Mouse (Mus musculus) lung, postnatal 36 days (tissue): ENCODE measurements around the gene Scgb1b30.
"Not testable (repeated sequence)": the region's sequence is repeated elsewhere in the genome, so short reads cannot be mapped to it uniquely, and the experiment has no call there.

Source experiments
- DNase-seq: peaks from one replicate; pipeline ENCODE4 v3.0.0; 2022; ENCODE audit warnings: mixed read lengths

The Scgb1b30 gene

GRCm38 (mm10) chr7:34094911-34095481 lies at the start of gene Scgb1b30:
Gene Scgb1b30 (plus strand): TSS chr7:34095431.
- no peak for DNase-seq

GRCm38 (mm10) chr7:34068132-34068531 lies 27.1 kb upstream of the Scgb1b30 start:
- DNase-seq, result not testable (repeated sequence)

- no peak for DNase-seq
Observed at GRCm38 (mm10) chr7:34100002-34100401, 4.8 kb downstream of the Scgb1b30 start.

GRCm38 (mm10) chr7:34101276-34101675 lies 6.0 kb downstream of the Scgb1b30 start:
- no peak for DNase-seq

- no peak for DNase-seq
Observed at GRCm38 (mm10) chr7:34109190-34109589, 14.0 kb downstream of the Scgb1b30 start.

DNA sequence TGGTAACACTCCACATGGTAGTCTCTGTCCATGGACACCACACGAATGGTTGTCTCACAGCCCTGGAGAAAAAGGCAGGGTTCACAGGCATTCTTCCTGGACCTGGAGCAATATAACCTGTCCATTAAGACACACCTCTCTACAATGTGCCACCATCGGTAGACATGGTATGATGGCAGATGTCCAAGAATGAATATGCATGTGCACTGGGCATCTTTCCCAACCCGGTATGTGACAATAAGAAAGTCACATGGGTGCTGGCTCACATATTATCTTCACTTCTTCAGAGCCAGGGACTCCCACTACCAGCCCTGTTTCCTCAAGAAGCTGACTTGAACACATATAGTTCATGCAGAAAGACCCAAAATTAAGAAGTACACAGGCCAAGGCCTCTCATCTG lies 21.4 kb downstream of the Scgb1b30 start:
- DNase-seq, result no peak

GRCm38 (mm10) chr7:34120636-34121035 lies 25.4 kb downstream of the Scgb1b30 start:
- not testable (repeated sequence) for DNase-seq

GRCm38 (mm10) chr7:34122987-34123720 lies 27.9 kb downstream of the Scgb1b30 start:
- no peak for DNase-seq

DNA sequence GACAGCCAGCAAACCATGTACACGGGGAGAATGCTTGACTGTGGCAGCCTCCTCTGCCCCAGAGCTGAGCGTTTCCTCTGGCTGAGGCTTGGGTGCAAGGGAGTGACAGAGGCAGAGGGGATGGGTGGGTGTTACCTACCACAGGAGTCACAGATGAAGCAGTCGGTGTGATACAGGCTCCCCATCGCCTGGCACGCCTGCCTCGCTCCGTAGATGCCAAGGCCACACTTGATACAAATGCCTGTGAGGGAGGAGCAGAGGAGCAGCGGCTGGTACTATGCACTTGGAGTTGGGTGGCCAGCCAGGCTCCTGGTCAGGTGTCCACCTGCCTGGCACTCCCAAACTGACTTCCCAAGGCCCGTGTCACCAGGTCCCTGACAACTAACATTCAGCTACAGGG lies 30.1 kb downstream of the Scgb1b30 start:
- DNase-seq, result no peak

DNA sequence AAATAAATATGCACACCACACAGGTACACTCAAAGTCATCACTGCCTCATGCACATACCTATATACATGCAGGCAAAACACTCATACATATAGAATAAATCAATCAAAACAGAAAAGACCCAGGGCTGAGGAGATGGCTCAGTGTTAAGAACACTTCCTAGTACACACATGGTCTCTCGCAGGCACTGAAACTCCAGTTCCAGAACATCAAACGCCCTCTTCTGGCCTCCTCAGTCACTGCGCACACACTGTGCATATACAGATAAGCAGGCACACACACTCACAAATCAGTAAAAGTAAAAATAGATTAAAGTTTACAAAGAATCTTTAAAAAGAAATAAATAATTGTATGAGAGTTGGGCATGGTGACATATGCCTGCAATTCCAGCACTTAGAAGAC lies 31.1 kb downstream of the Scgb1b30 start:
- DNase-seq, result no peak

DNA sequence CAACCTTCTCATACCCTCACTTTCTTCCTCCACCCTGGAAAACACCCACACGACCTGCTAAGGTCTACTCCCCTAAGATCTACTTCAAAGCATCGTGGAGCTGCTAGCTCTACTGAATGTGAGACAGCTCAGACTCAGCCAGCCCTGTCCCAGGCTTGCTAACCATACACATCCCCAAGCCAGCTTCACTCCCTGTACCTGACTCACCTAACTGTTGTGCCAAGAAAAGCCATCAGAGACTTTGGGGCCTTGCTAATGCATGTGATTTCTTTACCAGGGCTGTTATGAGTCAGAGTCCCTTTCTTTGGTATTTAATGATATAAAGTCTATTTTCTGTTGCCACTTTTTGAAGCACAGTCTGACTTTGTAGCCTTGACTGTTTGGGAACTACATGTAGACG lies 35.9 kb downstream of the Scgb1b30 start:
- DNase-seq, result no peak

DNA sequence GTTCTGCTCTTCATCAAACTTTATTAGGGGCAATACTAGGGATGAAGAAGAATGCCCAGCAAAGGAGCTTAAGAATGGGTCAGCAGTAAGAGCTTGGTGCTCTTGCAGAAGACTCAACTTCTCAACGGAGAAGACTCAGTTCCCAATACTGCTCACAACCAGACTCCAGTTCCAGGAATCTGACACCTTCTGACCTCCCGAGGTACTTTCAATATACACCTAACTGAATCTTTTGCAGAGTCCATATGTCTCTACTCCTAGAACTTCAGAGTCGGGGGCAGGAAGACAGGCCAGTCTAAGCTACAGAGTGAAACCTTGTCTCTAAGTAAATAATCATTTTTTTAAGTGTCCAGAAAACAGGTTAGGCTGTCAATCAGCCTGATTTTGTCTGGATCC lies 36.7 kb downstream of the Scgb1b30 start:
- no peak for DNase-seq

DNA sequence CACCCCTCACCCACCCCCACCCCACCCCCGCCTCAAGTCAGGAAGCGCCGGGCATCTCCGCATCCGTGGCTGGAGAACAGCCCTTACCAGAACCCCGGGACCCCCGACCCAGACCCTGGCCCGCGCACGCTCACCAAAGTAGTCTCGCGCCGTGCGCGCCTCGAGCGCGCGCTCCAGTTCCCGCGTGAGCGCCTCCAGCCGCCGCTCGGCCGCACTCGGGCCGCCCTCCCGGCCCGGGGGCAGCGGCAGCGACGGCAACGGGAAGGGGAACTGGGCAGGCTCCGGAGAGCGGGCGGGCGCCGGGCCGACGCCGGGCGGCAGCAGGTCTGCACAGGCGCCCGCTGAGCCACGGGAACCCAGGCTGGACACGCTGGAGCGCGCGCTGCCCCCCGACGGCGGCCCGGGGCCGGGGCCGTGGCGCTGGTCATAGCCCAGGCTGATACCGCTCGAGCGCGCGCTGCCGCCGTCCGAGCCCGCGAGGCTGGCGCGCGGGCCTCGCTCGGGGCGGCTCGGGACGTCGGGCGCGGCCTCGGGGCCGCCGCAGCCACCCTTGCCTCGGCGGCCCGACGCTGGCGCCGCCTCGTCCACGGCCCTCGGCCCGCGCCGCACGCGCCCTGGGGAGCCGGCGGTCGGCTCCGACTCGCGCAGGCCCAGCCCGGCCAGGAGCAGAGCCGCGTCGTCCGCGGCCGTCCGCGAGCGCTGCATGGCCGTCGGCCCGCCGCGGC lies 37.3 kb downstream of the Scgb1b30 start:
- peak; percentile 24 for DNase-seq

DNA sequence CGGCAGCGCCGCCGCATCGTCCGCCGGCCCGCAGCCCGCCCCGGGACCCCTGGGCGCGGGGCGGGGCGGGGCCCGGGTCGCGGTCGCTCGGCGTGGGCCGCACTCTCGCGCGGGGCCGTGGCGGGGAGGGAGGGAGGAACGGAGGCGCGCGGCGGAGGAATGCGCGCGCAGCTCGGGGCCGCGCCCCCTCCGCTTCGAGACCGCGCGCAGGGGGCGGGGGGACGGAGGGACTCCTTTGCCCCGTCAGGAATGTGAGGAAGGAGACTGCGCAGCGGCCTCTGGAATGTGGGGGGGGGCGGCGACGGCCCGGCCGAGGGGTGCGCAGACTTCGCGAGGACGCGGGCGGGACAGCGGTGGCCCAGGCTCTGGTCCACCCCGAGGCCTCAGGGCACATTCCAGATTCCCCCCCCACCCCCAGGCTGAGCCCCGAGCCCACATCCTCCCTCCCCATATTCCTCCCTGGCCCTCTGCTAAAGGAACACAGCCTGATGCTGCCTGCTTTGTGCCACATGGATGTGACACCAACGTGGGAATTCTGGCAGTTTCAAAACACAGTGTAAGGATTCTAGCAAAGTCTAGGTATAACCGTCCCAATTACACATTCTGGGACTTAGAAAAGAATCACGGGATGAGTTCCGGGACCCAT lies 38.0 kb downstream of the Scgb1b30 start, which contains the start of gene Wtip:
TSS of gene Wtip (minus strand) at position 152 of the 646 bp plus-strand sequence.
- peak; percentile 86 for DNase-seq

DNA sequence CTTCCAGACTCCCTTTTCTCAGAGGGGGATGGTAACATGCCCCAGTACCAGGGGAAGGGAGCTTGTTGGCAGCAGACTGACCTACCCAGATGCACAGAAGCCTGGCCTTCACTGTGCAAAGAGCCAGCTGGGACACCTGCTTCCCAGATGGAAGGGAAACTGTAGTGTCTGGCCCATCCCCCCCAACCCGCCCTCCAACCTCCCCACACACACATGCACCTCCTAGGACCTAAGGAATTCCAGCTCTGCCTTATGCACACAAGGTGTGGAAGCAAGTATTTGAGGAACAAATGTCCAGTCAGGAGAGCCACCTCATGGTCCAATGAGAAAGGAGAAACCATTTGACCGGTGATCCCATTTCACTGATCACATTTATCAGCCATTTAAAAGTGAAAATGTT lies 39.1 kb downstream of the Scgb1b30 start:
- no peak for DNase-seq

DNA sequence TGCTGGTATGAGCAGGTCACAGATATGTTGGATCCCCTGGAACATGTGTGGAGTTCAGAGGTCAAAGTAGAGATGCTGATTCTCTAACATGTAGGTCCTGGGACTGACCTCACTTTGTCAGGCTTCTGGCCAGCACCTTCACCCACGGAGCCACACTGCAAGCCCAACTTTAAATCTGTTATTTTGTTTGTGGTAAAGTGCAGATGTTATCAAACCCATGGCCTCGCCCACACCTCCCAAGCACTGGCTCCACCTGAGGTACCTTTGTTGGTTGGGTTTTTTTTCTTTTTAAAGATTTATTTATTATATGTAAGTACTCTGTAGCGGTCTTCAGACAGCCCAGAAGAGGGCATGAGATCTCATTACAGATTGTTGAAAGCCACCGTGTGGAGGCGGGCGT lies 44.3 kb downstream of the Scgb1b30 start:
- DNase-seq, result no peak

DNA sequence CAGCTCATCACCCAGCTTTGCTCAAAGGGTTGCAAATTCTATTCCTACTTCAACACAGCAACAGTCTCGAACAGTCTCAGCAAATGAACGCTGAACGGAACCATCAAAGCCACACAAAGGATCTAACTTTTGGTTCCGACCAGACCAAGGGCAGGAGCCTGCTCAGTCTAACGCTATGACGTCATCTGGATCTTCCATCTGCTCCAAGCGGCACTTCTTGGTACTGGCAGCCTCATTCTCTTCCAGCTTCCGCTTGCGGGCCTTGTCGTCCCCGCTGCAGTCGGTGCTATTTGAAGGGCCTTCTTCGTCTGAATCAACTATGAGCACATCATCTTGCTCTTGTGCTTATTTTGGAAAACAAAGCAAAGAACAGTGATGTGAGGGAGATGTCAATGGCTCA lies 45.9 kb downstream of the Scgb1b30 start:
- no peak for DNase-seq

DNA sequence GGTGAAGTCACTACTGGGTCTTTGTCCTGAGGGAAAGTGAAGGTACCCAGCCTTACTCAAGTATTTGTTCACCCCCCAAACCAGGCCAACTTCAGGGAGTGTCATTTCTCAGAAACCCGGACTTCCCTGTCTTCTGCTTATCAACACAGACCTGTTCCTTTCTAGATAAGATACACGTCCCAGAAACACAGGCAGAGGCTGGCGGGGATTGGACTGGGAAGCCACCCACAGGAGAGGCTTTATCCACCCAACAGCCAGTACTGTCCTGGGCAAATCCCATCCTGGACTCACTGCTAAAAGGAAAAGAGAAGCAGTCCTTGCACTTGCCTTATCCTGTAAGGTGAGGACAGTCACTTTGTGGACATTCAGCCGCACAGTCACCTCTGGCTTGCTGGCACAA lies 52.0 kb downstream of the Scgb1b30 start:
- no peak for DNase-seq
